ENCODE assay signal across 23 mouse cellular contexts in the genomic region with DNA sequence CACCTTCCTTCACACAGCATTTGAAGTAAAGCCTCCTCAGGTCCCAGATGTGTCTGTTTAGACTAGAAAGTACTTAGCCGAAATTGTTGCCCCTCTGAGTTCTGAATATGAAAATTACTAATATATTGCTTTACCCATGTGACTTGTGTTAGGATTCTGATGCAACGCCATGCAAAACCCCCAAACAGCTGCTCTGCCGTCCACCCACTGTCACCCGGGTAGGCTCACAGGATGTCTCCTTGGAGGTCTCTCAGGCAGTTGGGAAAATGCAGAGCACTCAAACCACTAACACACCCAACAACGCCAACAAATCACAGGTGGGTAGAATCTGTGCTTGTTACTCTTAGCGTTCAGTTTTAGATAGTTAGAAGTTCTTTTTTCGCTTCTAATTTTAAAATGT.
"Had no signal": no experiment of that assay in that cellular context is flagged by ENCODE, and none has a peak within 500 bp of the region (broad histone marks: within the 10 kb centered on the region; RNA-seq: fewer than 3 reads in every experiment).

No protein-coding gene starts in this region.

- H3K9me3 ChIP-seq: heart, embryonic 10.5 days; heart, embryonic 12.5 days; hindbrain, embryonic 13.5 days; hindbrain, embryonic 15.5 days; limb, embryonic 10.5 days; limb, embryonic 12.5 days; liver, embryonic 13.5 days; liver, embryonic 15.5 days had no signal

- H3K9ac ChIP-seq: heart, embryonic 12.5 days; hindbrain, embryonic 13.5 days; hindbrain, embryonic 15.5 days; limb, embryonic 12.5 days; liver, embryonic 13.5 days; liver, embryonic 15.5 days had no signal

- DNase-seq: gastrocnemius, postnatal 14 days; gastrocnemius, postnatal 36 days; heart, adult 18-20 months; heart, postnatal 14 days; heart, postnatal 36 days; kidney, adult 11 months; kidney, adult 2 months; kidney, postnatal 10 days; kidney, postnatal 25 days; kidney, postnatal 4 days; liver; liver, embryonic 13.5 days had no signal

- H3K27me3 ChIP-seq: heart, embryonic 12.5 days; hindbrain, embryonic 13.5 days; hindbrain, embryonic 15.5 days; limb, embryonic 12.5 days; liver, embryonic 13.5 days; liver, embryonic 15.5 days had no signal

- H3K27ac ChIP-seq: heart, embryonic 10.5 days; hindbrain, embryonic 13.5 days; hindbrain, embryonic 15.5 days; hindbrain, postnatal 0 days; left cerebral cortex, adult 2 months; limb, embryonic 10.5 days; limb, embryonic 12.5 days; liver, embryonic 13.5 days; liver, embryonic 15.5 days had no signal

- H3K4me3 ChIP-seq: heart, embryonic 10.5 days; heart, embryonic 12.5 days; hindbrain, embryonic 13.5 days; hindbrain, embryonic 15.5 days; layer of hippocampus, adult 2 months; left cerebral cortex, adult 2 months; limb, embryonic 10.5 days; limb, embryonic 12.5 days; liver, embryonic 13.5 days; liver, embryonic 15.5 days had no signal

- H3K4me2 ChIP-seq: heart, embryonic 12.5 days; hindbrain, embryonic 13.5 days; hindbrain, embryonic 15.5 days; limb, embryonic 12.5 days; liver, embryonic 11.5 days; liver, embryonic 13.5 days; liver, embryonic 15.5 days had no signal

- H3K4me1 ChIP-seq: heart, embryonic 12.5 days; hindbrain, embryonic 13.5 days; hindbrain, embryonic 15.5 days; limb, embryonic 12.5 days had no signal
